Mouse (Mus musculus): ENCODE results near the gene Terb2. TPM values are rescaled to one million over a fixed set of nuclear protein-coding genes. Genes with fewer than 3 reads are reported as not detected.

Terb2 gene
- polyA plus RNA-seq, 1 experiment from 2014 or later: not detected

- Histone ChIP-seq H3K9ac (no peak overlapping the region), H3K27me3 (no peaks in the 10 kb centered on the region), H3K36me3 (no peaks in the 10 kb centered on the region), H3K9me3 (no peaks in the 10 kb centered on the region), H3K4me1 (peaks cover 8% of the 10 kb centered on the region), H3K4me3 (no peak overlapping the region), H3K27ac (no peak overlapping the region), H3K4me2 (no peak overlapping the region)
- WGBS: 63% methylated on average over 13 of the region's 13 CpGs
- ATAC-seq (ENCODE audit: insufficient number of reproducible peaks, insufficient read depth, low FRiP score, low TSS enrichment, low read depth): no peak
Observed at GRCm38 (mm10) chr2:122163430-122164195, 22.5 kb upstream of the Terb2 start.

- 81% methylated on average over 11 of the region's 11 CpGs for WGBS
- Histone ChIP-seq H3K27ac (no peak overlapping the region), H3K9me3 (no peaks in the 10 kb centered on the region), H3K4me3 (no peak overlapping the region), H3K4me2 (no peak overlapping the region), H3K36me3 (no peaks in the 10 kb centered on the region), H3K4me1 (peaks cover 5% of the 10 kb centered on the region), H3K9ac (no peak overlapping the region), H3K27me3 (no peaks in the 10 kb centered on the region)
- ATAC-seq (ENCODE audit: insufficient number of reproducible peaks, insufficient read depth, low FRiP score, low TSS enrichment, low read depth): no peak
Observed at GRCm38 (mm10) chr2:122164293-122164692, 21.8 kb upstream of the Terb2 start.

GRCm38 (mm10) chr2:122171292-122171691, 14.8 kb upstream of the Terb2 start:
- Histone ChIP-seq H3K27ac (no peak overlapping the region), H3K4me1 (no peaks in the 10 kb centered on the region), H3K36me3 (no peaks in the 10 kb centered on the region), H3K4me3 (no peak overlapping the region), H3K27me3 (no peaks in the 10 kb centered on the region), H3K9me3 (no peaks in the 10 kb centered on the region), H3K4me2 (no peak overlapping the region), H3K9ac (no peak overlapping the region)
- 71% methylated on average over 6 of the region's 6 CpGs for WGBS
- ATAC-seq (ENCODE audit: insufficient number of reproducible peaks, insufficient read depth, low FRiP score, low TSS enrichment, low read depth): no peak

GRCm38 (mm10) chr2:122172188-122172587, 13.9 kb upstream of the Terb2 start:
- H3K4me3 ChIP-seq: no peak overlapping the region
- H3K27ac ChIP-seq: no peak overlapping the region
- H3K36me3 ChIP-seq: no peaks in the 10 kb centered on the region
- no peak overlapping the region for H3K4me2 ChIP-seq
- H3K27me3 ChIP-seq: no peaks in the 10 kb centered on the region
- whole genome bisulfite sequencing: 95% methylated on average over 2 of the region's 2 CpGs
- no peak overlapping the region for H3K9ac ChIP-seq
- no peak for ATAC-seq (ENCODE audit: insufficient number of reproducible peaks, insufficient read depth, low FRiP score, low TSS enrichment, low read depth)
- H3K9me3 ChIP-seq: no peaks in the 10 kb centered on the region
- H3K4me1 ChIP-seq: no peaks in the 10 kb centered on the region

GRCm38 (mm10) chr2:122180051-122180822, 5.8 kb upstream of the Terb2 start:
- Histone ChIP-seq H3K9me3 (no peaks in the 10 kb centered on the region), H3K4me3 (no peak overlapping the region), H3K9ac (no peak overlapping the region), H3K27me3 (no peaks in the 10 kb centered on the region), H3K36me3 (no peaks in the 10 kb centered on the region), H3K4me2 (no peak overlapping the region), H3K4me1 (no peaks in the 10 kb centered on the region), H3K27ac (no peak overlapping the region)
- ATAC-seq (ENCODE audit: insufficient number of reproducible peaks, insufficient read depth, low FRiP score, low TSS enrichment, low read depth): no peak
- 76% methylated on average over 8 of the region's 8 CpGs for WGBS

GRCm38 (mm10) chr2:122185086-122185485, 986 bp upstream of the Terb2 start:
- H3K36me3 ChIP-seq: no peaks in the 10 kb centered on the region
- H3K4me2 ChIP-seq: no peak overlapping the region
- no peak overlapping the region for H3K27ac ChIP-seq
- no peaks in the 10 kb centered on the region for H3K9me3 ChIP-seq
- no peaks in the 10 kb centered on the region for H3K27me3 ChIP-seq
- H3K4me3 ChIP-seq: no peak overlapping the region
- 86% methylated on average over 4 of the region's 4 CpGs for WGBS
- no peaks in the 10 kb centered on the region for H3K4me1 ChIP-seq
- no peak for ATAC-seq (ENCODE audit: insufficient number of reproducible peaks, insufficient read depth, low FRiP score, low TSS enrichment, low read depth)
- H3K9ac ChIP-seq: no peak overlapping the region

- Histone ChIP-seq H3K4me3 (no peak overlapping the region), H3K4me2 (no peak overlapping the region), H3K27me3 (no peaks in the 10 kb centered on the region), H3K9me3 (no peaks in the 10 kb centered on the region), H3K36me3 (no peaks in the 10 kb centered on the region), H3K27ac (no peak overlapping the region), H3K9ac (no peak overlapping the region), H3K4me1 (no peaks in the 10 kb centered on the region)
- no peak for ATAC-seq (ENCODE audit: insufficient number of reproducible peaks, insufficient read depth, low FRiP score, low TSS enrichment, low read depth)
- 76% methylated on average over 3 of the region's 3 CpGs for WGBS
Observed at GRCm38 (mm10) chr2:122186751-122187150, 679 bp downstream of the Terb2 start.

- 79% methylated on average over 3 of the region's 3 CpGs for WGBS
- Histone ChIP-seq H3K9ac (no peak overlapping the region), H3K27ac (no peak overlapping the region), H3K4me3 (no peak overlapping the region), H3K27me3 (no peaks in the 10 kb centered on the region), H3K4me2 (no peak overlapping the region), H3K9me3 (no peaks in the 10 kb centered on the region), H3K4me1 (no peaks in the 10 kb centered on the region), H3K36me3 (no peaks in the 10 kb centered on the region)
- no peak for ATAC-seq (ENCODE audit: insufficient number of reproducible peaks, insufficient read depth, low FRiP score, low TSS enrichment, low read depth)
Observed at GRCm38 (mm10) chr2:122191849-122192248, 5.8 kb downstream of the Terb2 start.

- H3K27ac ChIP-seq: no peak overlapping the region
- H3K4me1 ChIP-seq: no peaks in the 10 kb centered on the region
- no peak overlapping the region for H3K4me3 ChIP-seq
- no peak for ATAC-seq (ENCODE audit: insufficient number of reproducible peaks, insufficient read depth, low FRiP score, low TSS enrichment, low read depth)
- 68% methylated on average over 1 of the region's 1 CpGs for WGBS
- H3K4me2 ChIP-seq: no peak overlapping the region
- H3K36me3 ChIP-seq: no peaks in the 10 kb centered on the region
- H3K27me3 ChIP-seq: no peaks in the 10 kb centered on the region
- no peaks in the 10 kb centered on the region for H3K9me3 ChIP-seq
- no peak overlapping the region for H3K9ac ChIP-seq
Observed at GRCm38 (mm10) chr2:122194509-122194929, 8.4 kb downstream of the Terb2 start.

GRCm38 (mm10) chr2:122201501-122201900, 15.4 kb downstream of the Terb2 start:
- Histone ChIP-seq H3K27ac (no peak overlapping the region), H3K4me3 (no peak overlapping the region), H3K27me3 (no peaks in the 10 kb centered on the region), H3K9me3 (no peaks in the 10 kb centered on the region), H3K9ac (no peak overlapping the region), H3K36me3 (no peaks in the 10 kb centered on the region), H3K4me2 (no peak overlapping the region), H3K4me1 (no peaks in the 10 kb centered on the region)
- no peak for ATAC-seq (ENCODE audit: insufficient number of reproducible peaks, insufficient read depth, low FRiP score, low TSS enrichment, low read depth)
- 83% methylated on average over 1 of the region's 1 CpGs for WGBS

- no peak for ATAC-seq (ENCODE audit: insufficient number of reproducible peaks, insufficient read depth, low FRiP score, low TSS enrichment, low read depth)
- Histone ChIP-seq H3K27me3 (no peaks in the 10 kb centered on the region), H3K4me1 (no peaks in the 10 kb centered on the region), H3K27ac (no peak overlapping the region), H3K4me2 (no peak overlapping the region), H3K4me3 (no peak overlapping the region), H3K36me3 (no peaks in the 10 kb centered on the region), H3K9ac (no peak overlapping the region), H3K9me3 (no peaks in the 10 kb centered on the region)
- WGBS: 58% methylated on average over 2 of the region's 2 CpGs
Observed at GRCm38 (mm10) chr2:122206440-122207107, 20.5 kb downstream of the Terb2 start.
